Mouse (Mus musculus) natural killer cell, adult 2 months (primary cell): ENCODE measurements at regions not wholly inside any gene's neighbourhood (a gene's known extent, or its start where the extent isn't known, plus 50 kb on each side); places are given as distances from the start of the nearest gene placed in this dataset.
"Not testable (repeated sequence)": the region's sequence is repeated elsewhere in the genome, so short reads cannot be mapped to it uniquely, and the experiment has no call there.

Experiments
- DNase-seq, 2 experiments: peaks; one replicate each; pipeline ENCODE4 v3.0.0; 2022; ENCODE audit warnings: low spot score in 2 of 2

- no peak for DNase-seq
Measured at GRCm38 (mm10) chr11:20390622-20391021, 58.1 kb upstream of the Slc1a4 start.

- not testable (repeated sequence) for DNase-seq
Measured at GRCm38 (mm10) chr11:20393302-20393701, 60.8 kb upstream of the Slc1a4 start.

GRCm38 (mm10) chr11:20393807-20394206, 61.3 kb upstream of the Slc1a4 start:
- DNase-seq, result not testable (repeated sequence)

GRCm38 (mm10) chr11:20395848-20396203, 63.3 kb upstream of the Slc1a4 start:
- no peak for DNase-seq

GRCm38 (mm10) chr11:20396204-20396848, 63.8 kb upstream of the Slc1a4 start:
- no peak for DNase-seq

GRCm38 (mm10) chr11:20396884-20397283, 64.4 kb upstream of the Slc1a4 start:
- no peak for DNase-seq

- peak; percentile 2 to 4 for DNase-seq
Measured at GRCm38 (mm10) chr11:20400302-20401234, 68.1 kb upstream of the Slc1a4 start.

GRCm38 (mm10) chr11:20403456-20403855, 70.9 kb upstream of the Slc1a4 start:
- no peak for DNase-seq

GRCm38 (mm10) chr11:20404476-20404875, 72.0 kb upstream of the Slc1a4 start:
- no peak for DNase-seq

- no peak for DNase-seq
Measured at GRCm38 (mm10) chr11:20418141-20418540, 85.6 kb upstream of the Slc1a4 start.

- DNase-seq, result no peak
Measured at GRCm38 (mm10) chr11:20420876-20421275, 88.4 kb upstream of the Slc1a4 start.

GRCm38 (mm10) chr11:20436057-20436456, 103.5 kb upstream of the Slc1a4 start:
- DNase-seq, result no peak

GRCm38 (mm10) chr11:20442476-20442875, 100.6 kb upstream of the Sertad2 start:
- no peak for DNase-seq

GRCm38 (mm10) chr11:20445061-20445902, 97.8 kb upstream of the Sertad2 start:
- no peak for DNase-seq

GRCm38 (mm10) chr11:20445903-20446264, 97.2 kb upstream of the Sertad2 start:
- peak; percentile 33 to 56 for DNase-seq

- DNase-seq, result no peak
Measured at GRCm38 (mm10) chr11:20452901-20453300, 90.2 kb upstream of the Sertad2 start.

GRCm38 (mm10) chr11:20453786-20454185, 89.3 kb upstream of the Sertad2 start:
- DNase-seq, result no peak

- peak; percentile 67 to 81 for DNase-seq
Measured at GRCm38 (mm10) chr11:20455085-20455864, 87.8 kb upstream of the Sertad2 start.

GRCm38 (mm10) chr11:20455865-20456648, 87.0 kb upstream of the Sertad2 start:
- DNase-seq, result no peak

- no peak for DNase-seq
Measured at GRCm38 (mm10) chr11:20459140-20459539, 83.9 kb upstream of the Sertad2 start.
